Mouse (Mus musculus): ENCODE data around the gene Gm21887. TPM values are rescaled to one million over a fixed set of nuclear protein-coding genes. Genes with fewer than 3 reads are reported as not detected.

Gm21887 gene
- not detected for polyA plus RNA-seq (2014; fragmentation: Illumina TruSeq; extraction: RNeasy Lipid Tissue Mini Kit (QIAGEN cat#74804); ENCODE audit: low replicate concordance)

GRCm38 (mm10) chrX:170009016-170009750 is at the start of gene Gm21887:
Gene Gm21887, plus strand, starts transcription at chrX:170009659.

Other genes starting within 250 kb of the Gm21887 start
- gene 4933400A11Rik, start 230.0 kb upstream of the Gm21887 start, polyA plus RNA-seq (2014; fragmentation: Illumina TruSeq; extraction: RNeasy Lipid Tissue Mini Kit (QIAGEN cat#74804); ENCODE audit: low replicate concordance), result not detected